Mouse (Mus musculus): ENCODE data around the gene Tcaf3.

The Tcaf3 gene

DNA sequence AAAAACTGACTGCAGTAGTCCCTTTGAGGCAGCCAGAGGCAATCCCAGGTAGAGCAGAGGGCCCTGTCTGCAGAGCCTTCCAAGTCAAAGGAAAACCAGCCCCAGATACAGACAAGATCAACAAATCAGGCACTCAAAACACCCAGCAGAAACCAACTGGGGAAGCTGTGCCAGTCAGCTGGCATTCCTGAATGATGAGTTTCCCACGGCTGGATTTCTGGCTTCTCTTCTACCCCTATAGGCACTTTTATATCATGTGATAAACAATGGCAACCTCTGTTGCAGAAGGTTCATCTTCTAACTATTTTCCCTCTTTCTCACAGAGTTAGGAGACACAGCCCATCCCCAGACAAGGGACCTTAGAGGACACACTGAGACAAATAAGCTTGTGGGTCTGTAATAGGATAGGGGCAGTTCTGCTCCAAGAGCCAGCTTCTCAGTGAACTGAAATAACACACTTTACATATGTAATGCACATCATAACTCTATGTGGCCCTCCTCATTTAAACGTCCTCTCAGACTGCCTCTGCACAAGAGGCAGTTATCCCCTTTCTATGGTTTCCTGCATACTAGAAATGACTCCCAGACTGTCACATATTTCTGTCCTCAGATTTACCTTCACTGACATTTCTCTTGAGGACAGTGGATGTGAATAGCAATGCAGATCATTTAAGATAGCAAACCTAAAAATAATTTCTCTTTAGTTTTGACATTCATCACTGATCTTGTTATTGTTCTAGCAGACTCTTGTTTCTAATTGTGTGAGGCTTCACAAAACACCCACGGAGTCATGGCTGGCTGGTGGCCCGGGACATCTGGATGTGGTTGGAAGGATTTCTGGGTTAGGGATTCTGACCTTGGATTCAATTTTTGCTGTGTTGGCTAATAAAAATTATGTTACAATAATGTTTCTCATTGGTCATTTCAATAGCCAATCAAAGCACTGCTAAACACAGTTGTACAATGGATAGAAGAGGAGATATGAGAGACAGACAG lies 55.2 kb downstream of the Tcaf3 start:
- no peak for DNase-seq

DNA sequence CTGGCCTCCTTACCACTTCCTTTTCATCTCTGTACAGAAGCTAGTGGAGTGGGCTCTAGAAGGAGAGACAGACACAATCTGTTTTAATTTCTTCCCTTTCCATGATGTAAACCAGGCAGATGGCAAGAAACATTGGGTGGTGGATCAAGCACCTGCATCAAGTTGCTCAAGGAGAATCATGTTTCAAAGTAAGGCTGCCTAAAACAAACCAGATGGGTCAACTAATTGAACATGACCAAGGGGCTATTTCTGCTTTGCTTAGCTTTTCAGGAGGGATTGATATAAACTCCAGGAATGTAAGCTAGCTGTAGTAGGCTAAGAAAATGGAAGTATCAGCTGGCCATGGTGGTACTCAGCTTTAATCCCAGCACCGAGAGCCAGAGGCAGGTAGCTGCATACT lies 56.8 kb downstream of the Tcaf3 start:
- peak; percentile 26 for DNase-seq

DNA sequence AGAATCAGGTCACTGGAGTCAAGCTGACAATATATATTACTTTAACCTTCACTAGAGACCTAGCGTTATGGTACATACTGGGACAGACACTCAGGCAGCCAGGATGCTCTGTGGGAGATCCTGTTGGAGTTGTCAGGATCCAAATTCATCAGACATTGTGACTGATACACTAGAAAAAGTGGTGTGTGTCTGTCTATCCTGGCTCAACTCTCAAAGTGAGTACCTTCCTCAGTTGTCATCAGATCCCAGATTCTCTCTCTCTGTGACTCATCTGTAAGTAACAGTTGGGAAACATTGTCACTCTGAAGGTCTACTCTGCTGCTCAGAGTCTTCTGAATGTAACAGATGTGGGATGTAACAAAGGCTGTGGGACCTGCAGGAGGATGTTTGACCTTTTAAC lies 57.8 kb downstream of the Tcaf3 start:
- no peak for DNase-seq
